Mouse (Mus musculus) cerebellum, adult 11-12 months (tissue): ENCODE data around the gene Glycam1.

ENCODE experiments used
- DNase-seq: peaks from one replicate; pipeline ENCODE4 v3.0.0; 2022

Glycam1 gene

GRCm38 (mm10) chr15:103518600-103519385 lies 46.1 kb downstream of the Glycam1 start:
- DNase-seq = no peak

- DNase-seq = no peak
Measured at GRCm38 (mm10) chr15:103514914-103515313, 50.0 kb downstream of the Glycam1 start.

- peak; percentile 87 for DNase-seq
Measured at GRCm38 (mm10) chr15:103514119-103514518, 50.8 kb downstream of the Glycam1 start.

GRCm38 (mm10) chr15:103513621-103514031 lies 51.3 kb downstream of the Glycam1 start:
- peak; percentile 37 for DNase-seq
